Mouse (Mus musculus): ENCODE data around the gene Fbxl17. TPM values are rescaled to one million over a fixed set of nuclear protein-coding genes. Genes with fewer than 3 reads are reported as not detected.
A peak's percentile ranks its signal among the peaks of the same experiment; 100 is the strongest.

The Fbxl17 gene
- total RNA-seq, 2 experiments from 2014 or later: 53.8 to 55.6 TPM

GRCm38 (mm10) chr17:63043046-63043675 lies 456.7 kb downstream of the Fbxl17 start:
- DNase-seq: no peak

- DNase-seq: no peak
These were observed 462.3 kb downstream of the Fbxl17 start for GRCm38 (mm10) chr17:63037562-63037961.

- no peak for DNase-seq
These were observed 466.7 kb downstream of the Fbxl17 start for GRCm38 (mm10) chr17:63033141-63033540.

- DNase-seq: no peak
These were observed 470.7 kb downstream of the Fbxl17 start for GRCm38 (mm10) chr17:63029105-63029504.

GRCm38 (mm10) chr17:63025238-63025637 lies 474.6 kb downstream of the Fbxl17 start:
- no peak for DNase-seq

GRCm38 (mm10) chr17:63017605-63018167 lies 482.1 kb downstream of the Fbxl17 start:
- DNase-seq: no peak

GRCm38 (mm10) chr17:63012571-63012923 lies 487.3 kb downstream of the Fbxl17 start:
- DNase-seq: no peak

- DNase-seq: peak; percentile 34 to 48
These were observed 487.8 kb downstream of the Fbxl17 start for GRCm38 (mm10) chr17:63011893-63012570.

GRCm38 (mm10) chr17:63010830-63011229 lies 489.0 kb downstream of the Fbxl17 start:
- no peak for DNase-seq

GRCm38 (mm10) chr17:63008788-63009187 lies 491.0 kb downstream of the Fbxl17 start:
- no peak for DNase-seq

GRCm38 (mm10) chr17:63008277-63008676 lies 491.5 kb downstream of the Fbxl17 start:
- DNase-seq: no peak

GRCm38 (mm10) chr17:63007876-63008275 lies 491.9 kb downstream of the Fbxl17 start:
- no peak for DNase-seq

Small RNAs within 50 kb of the gene (microRNA-seq; reads per million reads assigned to microRNA genes)
- gene Gm24813: 0 reads per million in 2 experiments
